Mouse (Mus musculus) brain, embryonic 18.5 days (tissue): ENCODE data around the gene H6pd.

Experiments
- DNase-seq: peaks from one replicate; pipeline ENCODE4 v3.0.0-alpha.2; 2012; ENCODE audit warnings: low read depth, low spot score

Gene H6pd

GRCm38 (mm10) chr4:149944214-149944613 lies 64.6 kb downstream of the H6pd start:
- DNase-seq = no peak

GRCm38 (mm10) chr4:149942831-149943741 lies 65.7 kb downstream of the H6pd start:
- DNase-seq = no peak

- no peak for DNase-seq
Observed at GRCm38 (mm10) chr4:149941067-149941755, 67.6 kb downstream of the H6pd start.

GRCm38 (mm10) chr4:149938701-149939100 lies 70.1 kb downstream of the H6pd start:
- DNase-seq = no peak

- no peak for DNase-seq
Observed at GRCm38 (mm10) chr4:149936921-149937320, 71.9 kb downstream of the H6pd start.

GRCm38 (mm10) chr4:149935470-149935869 lies 73.4 kb downstream of the H6pd start:
- DNase-seq = no peak

- DNase-seq = no peak
Observed at GRCm38 (mm10) chr4:149933519-149934245, 75.1 kb downstream of the H6pd start.

- no peak for DNase-seq
Observed at GRCm38 (mm10) chr4:149933025-149933424, 75.8 kb downstream of the H6pd start.

GRCm38 (mm10) chr4:149932108-149932815 lies 76.6 kb downstream of the H6pd start:
- DNase-seq = no peak

GRCm38 (mm10) chr4:149930755-149931154 lies 78.1 kb downstream of the H6pd start:
- DNase-seq = no peak
